Mouse (Mus musculus): ENCODE data around the gene 3425401B19Rik.

GRCm38 (mm10) chr14:32697774-32698173, 12.7 kb upstream of the 3425401B19Rik start:
- TF ChIP-seq CTCF (IDR thresholded peaks at IDR 0.05 in 2 of 3, conservative IDR thresholded peaks at IDR 0.05 in 1 of 3; ENCODE audit: control insufficient read depth in 1 of 3, insufficient read depth in 1 of 3, low read depth in 2 of 3, low read length in 3 of 3, poor library complexity in 1 of 3, severe bottlenecking in 1 of 3) = no peak
- TF ChIP-seq POLR2A (IDR thresholded peaks at IDR 0.05; ENCODE audit: control insufficient read depth in 1 of 2, insufficient read depth in 1 of 2, low read depth in 1 of 2, low read length in 2 of 2, poor library complexity in 1 of 2) = no peak
- no peak for TF ChIP-seq ZNF384 (IDR thresholded peaks at IDR 0.05; ENCODE audit: low read depth, low read length)
- no peak for TF ChIP-seq CHD1 (IDR thresholded peaks at IDR 0.05; ENCODE audit: low read depth, low read length)
- TF ChIP-seq EP300 (IDR thresholded peaks at IDR 0.05; ENCODE audit: low read depth in 1 of 2, low read length in 2 of 2) = no peak
- no peak for TF ChIP-seq RCOR1 (IDR thresholded peaks at IDR 0.05; ENCODE audit: low read depth, low read length)
- no peak for TF ChIP-seq BHLHE40 (IDR thresholded peaks at IDR 0.05; ENCODE audit: borderline replicate concordance, low read depth, low read length)

Measured in MEL (cell line).